Mouse (Mus musculus) limb, embryonic 13.5 days (tissue): ENCODE results near the gene Rnase9. TPM values are rescaled to one million over a fixed set of nuclear protein-coding genes. Genes with fewer than 3 reads are reported as not detected.

Experiments used
- ATAC-seq: fragments of 200-750 bp; cut with Nextera tagmentation; 2 replicates; pipeline ENCODE4 v1.8.0; 2017; ENCODE audit warnings: low read depth, moderate number of reproducible peaks, moderate TSS enrichment; ENCODE audit not compliant: low FRiP score
- H3K27ac ChIP-seq: fragments of 300-500 bp; sonication (generic); 2 replicates; pipeline ENCODE4 v1.5.1; 2015; ENCODE audit warnings: inconsistent platforms, mild to moderate bottlenecking, moderate library complexity
- H3K27me3 ChIP-seq: fragments of 300-500 bp; sonication (generic); 2 replicates; pipeline ENCODE4 v1.6.1; 2015; ENCODE audit warnings: mild to moderate bottlenecking, inconsistent platforms
- H3K36me3 ChIP-seq: fragments of 300-500 bp; sonication (generic); 2 replicates; pipeline ENCODE4 v1.6.1; 2015; ENCODE audit warnings: inconsistent platforms, mild to moderate bottlenecking, moderate library complexity
- H3K4me1 ChIP-seq: fragments of 300-500 bp; sonication (generic); 2 replicates; pipeline ENCODE4 v1.6.1; 2015; ENCODE audit warnings: inconsistent platforms
- H3K4me2 ChIP-seq: fragments of 300-500 bp; sonication (generic); replicated peaks from 2 replicates; pipeline ENCODE4 v1.6.1; 2015; ENCODE audit warnings: inconsistent platforms, mild to moderate bottlenecking, moderate library complexity
- H3K4me3 ChIP-seq: fragments of 300-500 bp; sonication (generic); 2 replicates; pipeline ENCODE4 v1.5.1; 2015; ENCODE audit warnings: moderate library complexity, mild to moderate bottlenecking, inconsistent platforms
- H3K9ac ChIP-seq: fragments of 300-500 bp; sonication (generic); 2 replicates; pipeline ENCODE4 v1.6.1; 2015; ENCODE audit warnings: mild to moderate bottlenecking, inconsistent platforms
- H3K9me3 ChIP-seq: fragments of 300-500 bp; sonication (generic); 2 replicates; pipeline ENCODE4 v1.6.1; 2016; ENCODE audit warnings: inconsistent platforms
- WGBS: fragments of 180-500 bp; shearing (Covaris S2); methylation state at CpG from one replicate; pipeline ENCODE4 v1.1.7; 2015; 5-methylcytosine and 5-hydroxymethylcytosine counted together
- polyA plus RNA-seq: library from polyadenylated mRNA; unstranded; fragments of >200 nt; fragmentation: Nextera tagmentation; extraction: Ambion mirVana; gene quantifications from 2 replicates; pipeline ENCODE4 v1.2.1, GENCODE M21; 2015

The Rnase9 gene
- polyA plus RNA-seq, 1 experiment from 2014 or later, result not detected

DNA sequence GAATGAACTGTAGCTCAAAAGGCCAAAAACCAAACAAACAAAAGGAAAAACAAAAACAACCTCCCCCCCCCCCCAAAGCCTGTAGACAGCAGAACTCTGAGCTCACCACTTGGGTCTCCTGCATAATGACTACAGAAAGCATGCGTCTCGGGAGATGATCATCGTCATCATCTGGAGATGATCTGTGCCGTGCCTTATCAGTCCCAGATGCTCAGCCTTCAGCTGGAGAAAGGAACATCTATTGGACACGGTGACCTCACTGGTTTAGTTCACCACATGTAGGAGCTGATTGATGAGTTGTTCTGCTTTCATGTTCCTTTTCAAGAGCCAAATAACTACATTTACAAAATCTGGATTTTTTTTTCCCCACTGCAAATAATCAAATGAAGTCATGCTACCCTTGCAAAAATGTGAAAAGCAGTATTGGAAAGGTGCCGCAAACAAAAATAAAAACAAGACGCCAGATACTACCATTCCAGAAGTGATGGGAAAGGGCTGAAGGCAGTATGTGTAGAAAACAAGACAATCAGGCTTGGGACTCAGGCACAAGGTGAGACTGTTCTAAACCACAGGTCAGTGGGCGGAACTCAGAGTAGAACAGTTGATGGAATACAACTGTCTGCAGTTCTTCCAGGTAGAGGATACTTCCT is 34.4 kb downstream of the Rnase9 start, which contains the start of gene Rnase10:
Gene Rnase10, plus strand, starts transcription at position 600 of the 650 bp plus-strand sequence.
- no peaks in the 10 kb centered on the region for H3K27me3 ChIP-seq
- no peaks in the 10 kb centered on the region for H3K9me3 ChIP-seq
- 0 out of 2 replicates have a peak, but pooled peaks cover 5% of the 10 kb centered on the region for H3K4me1 ChIP-seq
- no peak within 1 kb of the TSS for H3K4me3 ChIP-seq
- no peak for ATAC-seq
- no peak within 1 kb of the TSS for H3K27ac ChIP-seq
- no peaks in the 10 kb centered on the region for H3K36me3 ChIP-seq
- 54% methylated on average over 8 of the region's 8 CpGs for WGBS
- no peak within 1 kb of the TSS for H3K4me2 ChIP-seq
- H3K9ac ChIP-seq, result no peak within 1 kb of the TSS

DNA sequence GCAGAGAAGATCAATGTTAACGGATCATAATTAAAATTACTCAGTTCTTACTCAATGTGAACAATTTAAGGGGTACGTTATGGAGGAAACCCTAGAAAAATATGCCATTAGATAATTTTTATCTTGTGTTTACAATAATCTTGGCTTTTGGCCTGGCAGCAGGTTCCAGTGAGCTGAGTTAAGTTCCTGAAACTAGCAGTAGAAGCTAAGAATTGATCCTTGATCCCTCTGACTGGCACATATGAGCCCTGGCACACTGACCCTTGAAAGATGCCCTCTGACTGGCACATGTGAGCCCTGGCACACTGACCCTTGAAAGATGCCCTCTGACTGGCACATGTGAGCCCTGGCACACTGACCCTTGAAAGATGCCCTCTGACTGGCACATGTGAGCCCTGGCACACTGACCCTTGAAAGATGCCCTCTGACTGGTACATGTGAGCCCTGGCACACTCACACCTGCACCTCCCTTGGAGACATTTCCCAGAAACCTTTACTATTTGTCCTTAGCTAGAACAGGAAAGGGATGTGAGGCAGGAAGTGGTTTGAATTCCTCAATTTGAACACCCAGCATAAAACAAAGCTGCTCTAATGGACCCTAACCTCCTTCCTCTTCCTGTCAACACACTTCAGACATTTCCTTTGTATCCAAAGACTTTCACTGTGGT is 43.5 kb downstream of the Rnase9 start:
- no peak for ATAC-seq
- Histone ChIP-seq H3K27ac (no peak overlapping the region), H3K36me3 (no peaks in the 10 kb centered on the region), H3K27me3 (no peaks in the 10 kb centered on the region), H3K4me3 (no peak overlapping the region), H3K9ac (no peak overlapping the region), H3K4me2 (no peak overlapping the region), H3K4me1 (no peaks in the 10 kb centered on the region), H3K9me3 (no peaks in the 10 kb centered on the region)
- 91% methylated on average over 2 of the region's 2 CpGs for WGBS

DNA sequence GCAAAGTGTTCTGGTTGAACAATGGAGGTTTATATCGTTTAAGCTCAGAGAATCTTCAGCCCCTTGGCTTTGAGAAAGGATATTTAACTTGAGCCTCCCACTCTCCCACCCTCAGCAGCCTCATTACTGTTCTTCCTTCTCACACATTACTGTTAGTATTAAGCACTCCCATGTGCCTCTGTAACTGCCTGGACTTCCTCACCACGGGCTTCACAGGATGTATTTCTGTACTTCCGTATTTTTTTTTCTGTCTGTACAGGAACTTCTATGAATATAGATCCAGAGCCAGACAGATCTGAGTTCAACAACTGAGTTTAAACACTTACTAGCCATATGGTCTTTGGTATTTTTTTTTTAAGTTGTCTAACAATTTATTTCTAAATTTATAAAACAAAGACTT is 44.6 kb downstream of the Rnase9 start:
- no peak overlapping the region for H3K9ac ChIP-seq
- no peaks in the 10 kb centered on the region for H3K4me1 ChIP-seq
- H3K27me3 ChIP-seq, result no peaks in the 10 kb centered on the region
- H3K9me3 ChIP-seq, result no peaks in the 10 kb centered on the region
- no peak overlapping the region for H3K27ac ChIP-seq
- H3K36me3 ChIP-seq, result no peaks in the 10 kb centered on the region
- no peak for ATAC-seq
- 58% methylated on average over 3 of the region's 3 CpGs for WGBS
- H3K4me2 ChIP-seq, result no peak overlapping the region
- H3K4me3 ChIP-seq, result no peak overlapping the region

GRCm38 (mm10) chr14:50991037-50991436 is 50.6 kb downstream of the Rnase9 start:
- H3K36me3 ChIP-seq, result no peaks in the 10 kb centered on the region
- no peak overlapping the region for H3K4me2 ChIP-seq
- no peak overlapping the region for H3K4me3 ChIP-seq
- no peaks in the 10 kb centered on the region for H3K9me3 ChIP-seq
- 82% methylated on average over 3 of the region's 3 CpGs for WGBS
- H3K27me3 ChIP-seq, result no peaks in the 10 kb centered on the region
- H3K9ac ChIP-seq, result no peak overlapping the region
- no peaks in the 10 kb centered on the region for H3K4me1 ChIP-seq
- no peak for ATAC-seq
- no peak overlapping the region for H3K27ac ChIP-seq

Other genes starting within 250 kb of the Rnase9 start
- not detected in 2 replicates for gene Ccnb1ip1, start 234.1 kb downstream of the Rnase9 start, polyA plus RNA-seq
- gene Parp2, start 234.0 kb downstream of the Rnase9 start, polyA plus RNA-seq, result 67.9 and 69.9 TPM in 2 replicates
- 3.5 and 5.7 TPM in 2 replicates for gene Tep1, start 171.3 kb downstream of the Rnase9 start, polyA plus RNA-seq
- 0.08 and 0.10 TPM in 2 replicates for gene Klhl33, start 144.4 kb downstream of the Rnase9 start, polyA plus RNA-seq
- 177 and 184 TPM in 2 replicates for gene Osgep, start 117.0 kb downstream of the Rnase9 start, polyA plus RNA-seq
- 286 and 290 TPM in 2 replicates for gene Apex1, start 116.9 kb downstream of the Rnase9 start, polyA plus RNA-seq
- gene Pip4p1, start 111.0 kb downstream of the Rnase9 start, polyA plus RNA-seq, result 46.8 and 47.4 TPM in 2 replicates
- gene Pnp, start 110.8 kb downstream of the Rnase9 start, polyA plus RNA-seq, result 51.6 and 56.9 TPM in 2 replicates
- gene Gm49342, start 97.4 kb downstream of the Rnase9 start, polyA plus RNA-seq, result not detected in 2 replicates
- 0.37 and 0.42 TPM in 2 replicates for gene Pnp2, start 85.9 kb downstream of the Rnase9 start, polyA plus RNA-seq
- gene Rnase10, start 34.1 kb downstream of the Rnase9 start, polyA plus RNA-seq, result 0.17 TPM in 1 of 2 replicates, not detected in the other
- not detected in 2 replicates for gene Rnase11, start 8.3 kb upstream of the Rnase9 start, polyA plus RNA-seq
- not detected in 2 replicates for gene Rnase12, start 15.8 kb upstream of the Rnase9 start, polyA plus RNA-seq
- gene Olfr750, start 32.6 kb upstream of the Rnase9 start, polyA plus RNA-seq, result 0.03 TPM in 1 of 2 replicates, not detected in the other
- gene Rnase4, start 49.2 kb upstream of the Rnase9 start, polyA plus RNA-seq, result 30.2 and 31.4 TPM in 2 replicates
- 6.7 and 7.6 TPM in 2 replicates for gene Ang, start 49.3 kb upstream of the Rnase9 start, polyA plus RNA-seq
- gene Eddm3b, start 72.6 kb upstream of the Rnase9 start, polyA plus RNA-seq, result not detected in 2 replicates
- 0.97 and 1.2 TPM in 2 replicates for gene Rnase6, start 82.0 kb upstream of the Rnase9 start, polyA plus RNA-seq
- 0.14 TPM in 1 of 2 replicates, not detected in the other for gene Rnase1, start 104.9 kb upstream of the Rnase9 start, polyA plus RNA-seq
- gene Rnase2b, start 120.4 kb upstream of the Rnase9 start, polyA plus RNA-seq, result not detected in 2 replicates
- not detected in 2 replicates for gene Ang2, start 157.3 kb upstream of the Rnase9 start, polyA plus RNA-seq
- gene Ear14, start 161.5 kb upstream of the Rnase9 start, polyA plus RNA-seq, result not detected in 2 replicates
- gene Rnase2a, start 214.2 kb upstream of the Rnase9 start, polyA plus RNA-seq, result not detected in 2 replicates